Mouse (Mus musculus): ENCODE data around the gene Psmc4.

Gene Psmc4

DNA sequence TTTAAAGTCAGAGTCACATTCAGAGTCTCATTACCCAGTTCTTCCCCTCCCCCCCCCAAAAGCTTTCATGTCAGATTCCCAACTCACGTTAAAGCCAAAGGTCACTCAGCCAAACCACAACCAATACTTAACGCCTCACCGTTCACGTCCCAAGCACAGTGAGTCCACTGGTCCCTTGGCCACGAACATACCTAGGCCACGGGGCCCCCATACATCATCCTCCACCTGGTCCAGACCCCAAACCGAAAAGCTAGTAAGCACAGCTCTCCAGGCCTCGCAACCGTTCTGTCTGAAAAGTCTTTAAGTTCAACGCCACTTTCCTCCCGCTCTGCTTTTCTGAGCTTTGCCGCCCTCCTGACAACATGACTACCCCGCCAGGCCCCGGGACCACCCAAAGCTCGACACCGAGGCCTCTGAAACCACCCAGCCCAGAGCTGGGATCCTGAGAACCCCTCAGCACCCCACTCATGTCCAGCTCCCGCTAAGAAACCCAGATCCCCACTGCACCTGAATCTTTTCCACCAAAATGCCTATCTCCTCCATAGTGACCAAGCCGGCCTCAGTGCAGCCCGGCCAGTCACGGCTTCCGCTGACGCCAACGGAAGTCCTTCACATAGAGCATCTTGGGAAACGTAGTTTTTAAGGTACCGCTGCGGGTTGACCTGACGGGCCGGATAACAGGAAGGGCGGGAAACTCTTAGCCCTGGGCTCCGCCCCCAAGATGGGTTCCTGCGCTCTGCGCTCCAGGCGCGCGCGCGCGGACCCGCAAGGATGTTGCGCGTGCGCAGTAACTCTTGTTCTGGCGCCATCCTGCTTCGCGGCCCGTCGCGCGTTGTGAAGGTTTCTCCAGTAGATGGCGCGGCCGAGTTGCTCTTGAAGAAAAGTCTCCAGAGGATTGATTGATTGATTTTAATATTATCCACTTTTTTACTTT, at the start of gene Psmc4:
TSS of gene Psmc4 (minus strand) at position 626 of the 934 bp plus-strand sequence.
- DNase-seq = peak; percentile 98 to 99

DNA sequence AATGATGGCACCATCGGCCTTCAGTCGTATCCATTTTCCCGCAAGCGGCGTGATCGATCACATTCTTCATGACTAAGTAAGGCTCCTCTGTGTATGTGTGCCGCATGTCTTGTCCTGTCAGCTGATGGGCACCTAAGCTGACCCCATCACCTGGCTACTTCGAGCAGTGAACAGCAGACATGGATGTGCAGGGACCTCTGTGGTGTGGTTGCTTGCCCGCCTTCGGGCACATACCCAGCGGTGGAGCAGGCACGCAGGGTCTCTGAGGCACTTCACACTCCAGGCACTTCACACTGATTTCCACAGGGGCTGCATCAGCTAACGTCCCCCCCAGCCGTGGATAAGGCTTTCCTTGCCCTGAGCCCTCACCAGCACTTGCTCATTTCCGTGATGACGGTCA, 49.2 kb upstream of the Psmc4 start:
- DNase-seq = peak in 1 of 2 experiments; percentile 14

DNA sequence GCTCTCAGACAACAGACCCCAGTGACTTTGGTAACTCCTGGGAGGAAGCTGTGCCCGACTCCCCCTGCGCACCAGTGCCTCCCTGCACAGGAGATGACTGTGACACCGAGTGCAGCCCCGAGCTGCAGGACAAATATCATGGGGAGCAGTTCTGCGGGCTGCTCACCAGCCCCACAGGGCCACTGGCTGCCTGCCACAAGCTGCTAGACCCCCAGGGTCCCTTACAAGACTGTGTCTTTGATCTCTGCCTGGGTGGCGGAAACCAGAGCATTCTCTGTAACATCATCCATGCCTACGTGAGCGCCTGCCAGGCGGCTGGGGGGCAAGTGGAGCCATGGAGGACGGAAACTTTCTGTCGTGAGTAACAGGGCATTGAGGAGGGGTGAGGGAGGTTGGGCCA, 43.6 kb upstream of the Psmc4 start:
- no peak for DNase-seq

DNA sequence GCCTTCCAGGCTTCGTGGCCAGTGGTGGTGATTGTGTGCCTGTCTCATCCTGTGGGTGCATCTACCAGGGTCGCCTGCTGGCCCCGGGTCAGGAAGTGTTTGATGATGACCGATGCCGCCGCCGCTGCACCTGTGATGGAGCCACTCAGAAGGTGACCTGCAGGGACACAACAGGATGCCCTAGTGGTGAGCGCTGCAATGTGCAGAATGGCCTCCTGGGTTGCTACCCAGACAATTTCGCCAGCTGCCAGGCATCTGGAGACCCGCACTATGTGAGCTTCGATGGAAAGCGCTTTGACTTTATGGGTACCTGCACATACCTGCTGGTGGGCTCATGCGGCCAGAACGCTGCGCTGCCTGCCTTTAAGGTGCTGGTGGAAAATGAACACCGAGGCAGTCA, 36.3 kb upstream of the Psmc4 start:
- DNase-seq = peak in 1 of 2 experiments; percentile 3

DNA sequence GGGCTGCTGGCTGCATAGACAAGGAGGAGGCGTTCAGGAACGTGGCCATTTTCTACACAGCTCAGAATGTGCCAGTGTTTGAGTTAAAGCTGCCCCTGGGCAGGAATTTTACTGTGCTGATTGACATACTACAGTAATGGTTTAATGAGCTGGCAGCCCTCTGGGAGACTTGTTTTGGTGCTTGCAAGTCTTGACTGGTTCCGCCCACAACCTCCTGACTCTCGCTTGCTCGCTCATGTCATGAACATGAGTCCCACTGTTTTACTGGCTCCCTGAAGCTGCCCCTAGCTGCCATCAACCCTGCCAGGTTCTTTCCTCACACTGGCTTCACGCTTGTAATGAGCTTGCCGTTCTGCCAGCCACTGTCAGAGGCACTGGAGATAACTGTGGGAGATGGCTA, 34.3 kb upstream of the Psmc4 start:
- DNase-seq = peak in 1 of 2 experiments; percentile 2

DNA sequence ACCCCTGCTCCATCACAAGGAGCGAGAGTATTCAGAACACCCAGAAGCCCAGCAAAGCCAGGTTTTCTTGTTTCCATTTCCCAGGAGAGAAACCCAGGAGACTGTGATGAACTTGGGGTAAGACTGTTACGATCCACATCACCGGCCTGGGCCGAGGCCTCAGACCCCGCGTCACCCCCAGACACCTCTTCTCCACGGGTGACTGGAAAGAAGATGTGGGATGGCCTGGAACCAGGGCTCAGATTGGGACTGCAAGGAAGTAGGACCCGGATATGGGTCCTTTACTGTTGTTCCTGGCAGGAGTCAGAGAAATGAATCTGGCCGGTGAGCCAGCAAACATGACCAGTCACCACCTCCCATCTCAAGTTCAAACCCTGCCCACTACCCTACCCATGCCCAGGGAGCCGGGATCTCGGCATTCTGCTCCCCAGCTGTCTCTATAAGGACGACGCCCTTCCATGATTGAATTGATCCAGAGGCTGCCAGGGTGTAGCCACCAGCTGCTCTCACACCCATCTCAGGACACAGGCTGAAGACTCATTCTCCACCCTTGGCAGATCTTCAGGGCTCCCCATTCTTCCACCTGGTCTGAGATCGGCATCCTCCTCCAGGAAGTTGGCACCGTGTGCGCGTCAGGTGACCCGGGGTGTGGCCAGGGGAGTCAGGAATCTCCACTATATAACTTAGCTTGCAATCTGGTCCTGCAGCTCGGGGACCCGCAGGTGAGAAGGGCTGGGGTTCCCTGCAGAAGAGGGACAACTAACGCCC, 20.8 kb upstream of the Psmc4 start, which contains the start of gene Fcgbp:
TSS of gene Fcgbp (plus strand) at position 706 of the 768 bp plus-strand sequence.
- no peak for DNase-seq

DNA sequence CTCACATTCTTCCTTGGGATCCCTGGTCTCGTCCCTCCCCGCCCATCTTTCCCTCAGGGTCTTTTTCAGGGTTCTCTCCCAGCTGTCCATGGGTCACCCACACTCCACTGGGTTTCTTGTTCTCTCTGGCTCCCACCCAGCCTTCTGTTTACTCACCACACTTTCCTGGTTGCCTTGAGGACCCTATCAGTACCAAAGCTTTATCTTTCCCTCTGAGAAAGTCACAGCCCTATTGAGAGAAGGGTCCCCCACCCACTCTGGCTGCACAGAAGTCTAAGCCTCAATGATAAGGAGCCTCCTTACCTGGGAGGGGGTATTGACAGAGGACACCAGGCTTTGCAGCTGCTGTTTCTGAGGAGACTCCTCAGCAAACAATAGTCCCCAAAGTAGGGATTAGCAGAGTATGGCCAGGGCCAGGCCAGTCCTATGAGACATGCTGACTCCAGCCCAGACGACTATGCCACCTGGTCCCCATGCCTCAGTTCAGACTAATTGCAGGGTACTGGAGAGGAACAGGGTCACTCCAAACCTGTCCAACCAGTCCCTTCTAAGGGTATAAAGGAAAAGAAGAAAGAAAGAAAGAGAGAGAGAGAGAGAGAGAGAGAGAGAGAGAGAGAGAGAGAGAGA, 19.8 kb upstream of the Psmc4 start:
- no peak for DNase-seq

DNA sequence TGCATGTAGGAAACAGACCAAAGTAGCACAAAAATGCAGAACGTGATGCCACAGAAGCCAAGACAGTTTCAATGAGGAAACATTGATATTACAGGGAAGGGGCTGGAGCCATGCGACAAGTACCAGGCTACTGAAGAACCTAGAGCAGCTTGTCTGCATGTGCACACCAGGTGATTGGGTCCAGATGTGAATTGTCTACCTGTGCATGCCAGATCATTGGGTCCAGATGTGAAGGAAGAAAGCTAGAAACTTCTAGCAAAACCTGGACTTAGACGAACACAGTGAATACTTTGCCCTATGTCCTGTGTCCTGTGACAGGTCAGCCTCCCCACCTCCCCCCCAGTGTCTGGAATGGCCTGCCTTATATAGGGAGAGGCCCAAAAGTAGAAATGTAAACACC, 18.8 kb upstream of the Psmc4 start:
- DNase-seq = no peak

DNA sequence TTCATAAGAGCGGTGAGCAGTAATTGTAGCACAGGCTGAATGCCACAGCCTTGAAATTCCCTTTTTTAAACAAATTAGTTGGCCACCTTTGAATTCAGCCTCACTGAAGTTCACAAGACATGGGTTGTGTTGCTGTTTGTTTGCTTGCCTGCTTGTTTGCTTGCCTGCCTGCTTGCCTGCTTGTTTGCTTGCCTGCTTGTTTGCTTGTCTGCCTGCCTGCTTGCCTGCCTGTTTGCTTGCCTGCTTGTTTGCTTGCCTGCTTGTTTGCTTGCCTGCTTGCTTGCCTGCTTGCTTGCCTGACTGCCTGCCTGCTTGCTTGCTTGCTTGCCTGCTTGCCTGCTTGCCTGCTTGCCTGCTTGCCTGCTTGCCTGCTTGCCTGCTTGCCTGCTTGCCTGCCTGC, 10.1 kb upstream of the Psmc4 start:
- no peak for DNase-seq

DNA sequence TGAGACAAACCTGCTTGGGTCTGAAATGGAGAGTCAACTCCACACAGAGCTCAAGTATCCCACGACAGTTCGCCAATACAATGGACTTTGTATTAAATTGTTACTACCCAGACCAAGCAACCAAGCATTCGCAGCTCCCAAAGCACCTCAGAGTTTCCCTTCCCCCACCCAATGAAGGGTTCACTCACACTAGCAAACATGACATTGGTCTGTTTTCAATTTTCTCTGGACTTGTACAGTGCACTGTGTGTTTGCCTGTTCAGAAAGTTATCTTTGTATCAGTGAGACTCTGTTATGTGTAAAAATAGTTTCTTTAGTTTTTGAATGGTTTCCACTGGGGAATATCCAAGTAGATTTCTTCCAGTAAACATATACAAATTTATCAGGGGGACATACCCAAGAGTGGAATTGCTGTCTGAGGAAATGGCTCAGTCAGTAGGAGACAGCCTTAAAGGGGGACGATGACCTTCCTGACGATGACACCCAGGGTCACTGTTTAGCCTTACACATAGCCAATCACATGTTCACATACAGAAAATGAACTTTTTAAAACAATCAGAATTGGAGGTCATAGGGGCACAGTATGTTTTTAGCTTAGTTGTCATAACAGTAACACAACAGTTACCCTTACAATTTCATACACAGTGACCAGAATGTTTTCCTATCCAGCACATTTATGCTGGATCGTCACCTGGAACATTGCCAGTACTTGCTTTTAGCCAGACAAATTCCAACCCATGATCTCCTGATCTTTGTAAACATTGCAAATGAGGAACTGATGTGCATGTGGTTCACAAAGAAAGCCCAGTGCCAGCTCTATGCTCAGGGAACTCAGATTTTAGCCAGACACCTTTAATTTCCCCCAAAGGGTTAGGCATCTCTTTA, 3.4 kb upstream of the Psmc4 start:
- DNase-seq = peak in 1 of 2 experiments; percentile 39

DNA sequence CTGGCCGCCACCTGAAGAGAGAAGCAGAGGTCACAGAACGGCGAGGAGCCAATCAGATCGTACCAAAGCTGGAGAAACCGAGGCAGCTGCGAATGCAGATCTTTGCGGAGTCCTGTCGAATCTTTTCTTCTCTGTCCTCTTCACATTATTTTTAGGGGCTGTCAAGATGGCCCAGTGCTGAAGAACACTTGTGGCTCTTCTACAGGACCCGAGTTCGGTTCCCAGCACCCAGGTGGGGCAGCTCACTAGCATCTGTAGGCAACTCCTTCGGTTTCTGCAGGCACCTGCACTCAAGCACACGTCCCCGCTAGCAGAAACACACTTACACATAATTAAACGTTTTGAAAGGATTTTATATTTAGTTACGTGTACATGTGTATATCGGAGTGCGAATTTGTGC, 683 bp upstream of the Psmc4 start:
- no peak for DNase-seq

DNA sequence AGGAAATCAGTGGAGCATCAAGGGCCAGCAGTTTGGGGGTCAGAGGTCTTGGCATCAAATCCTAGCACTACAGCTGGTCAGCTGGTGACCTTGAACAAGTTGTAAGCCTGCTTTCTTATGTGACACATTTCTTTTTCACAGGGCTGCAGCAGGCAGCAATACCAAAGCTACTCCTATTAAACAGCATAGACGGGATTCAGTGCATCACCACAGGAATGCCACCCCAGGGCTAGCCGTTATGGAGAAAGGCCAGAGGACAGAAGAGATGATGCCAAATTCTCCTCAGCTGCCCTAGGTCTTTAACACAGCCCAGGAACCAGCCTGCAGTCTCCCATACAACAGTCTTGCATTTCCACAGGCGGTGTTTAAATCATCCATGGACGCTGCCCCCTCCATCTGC, 5.4 kb downstream of the Psmc4 start:
- no peak for DNase-seq

DNA sequence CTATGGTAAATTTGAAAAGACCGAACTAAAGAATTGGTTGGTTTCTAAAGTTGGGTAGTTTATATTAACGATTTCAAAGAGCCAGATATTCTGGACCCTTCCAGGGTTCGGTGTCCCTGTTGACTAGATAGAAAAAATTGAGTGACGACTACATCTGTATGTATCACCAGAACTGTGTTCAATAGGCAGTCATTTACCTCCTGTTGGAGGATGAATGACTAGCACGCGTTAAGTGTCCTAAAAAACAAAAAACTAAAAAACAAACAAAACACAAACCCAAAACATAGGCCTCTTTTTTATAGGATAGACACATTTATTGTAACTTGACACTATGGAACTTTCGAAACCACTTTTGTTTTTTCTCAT, 35.5 kb downstream of the Psmc4 start:
- no peak for DNase-seq

DNA sequence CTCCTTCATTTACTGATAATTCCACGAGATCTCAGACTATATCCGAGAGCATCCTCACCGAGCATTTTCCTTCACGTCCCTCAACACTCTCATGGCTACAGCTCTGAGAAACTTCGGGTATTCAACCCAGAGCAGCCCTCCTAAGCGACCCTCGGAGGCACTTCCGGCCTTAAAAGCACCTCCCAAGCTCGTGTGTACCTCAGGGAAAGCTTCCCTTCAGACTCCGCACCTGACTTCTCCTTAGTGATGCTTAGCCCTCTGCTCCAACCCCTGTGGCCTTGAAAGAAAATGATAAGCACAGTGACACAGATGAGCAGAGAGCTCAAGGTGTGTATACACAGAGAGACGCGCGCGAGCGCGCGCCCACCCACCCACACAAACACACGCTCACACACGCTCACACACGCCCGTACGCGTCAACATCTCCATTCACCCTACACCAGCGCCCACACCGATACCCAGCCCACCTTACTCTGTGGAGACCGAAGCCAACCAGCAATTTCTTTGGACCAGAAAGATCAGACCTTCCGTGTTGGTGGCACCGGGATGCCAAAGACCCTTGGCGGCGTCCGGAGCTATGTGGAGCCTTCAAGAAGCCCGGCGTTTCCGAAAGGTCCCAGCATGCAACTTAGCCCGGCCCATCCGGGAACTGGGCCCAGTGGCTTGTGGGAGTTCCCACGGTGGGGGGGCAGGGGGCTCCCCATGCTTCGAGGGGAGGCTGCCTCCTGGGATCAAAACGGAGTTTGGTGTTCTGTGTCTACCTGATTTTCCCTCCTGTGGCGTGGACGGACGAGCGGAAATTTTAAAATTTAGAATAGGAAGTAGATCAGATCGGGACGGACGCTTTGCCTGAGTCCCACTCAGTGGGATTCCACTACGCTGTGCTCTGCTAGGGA, 36.1 kb downstream of the Psmc4 start, which contains the start of gene Zfp850:
TSS of gene Zfp850 (minus strand) at position 567 of the 896 bp plus-strand sequence.
- DNase-seq = peak; percentile 81 to 84

DNA sequence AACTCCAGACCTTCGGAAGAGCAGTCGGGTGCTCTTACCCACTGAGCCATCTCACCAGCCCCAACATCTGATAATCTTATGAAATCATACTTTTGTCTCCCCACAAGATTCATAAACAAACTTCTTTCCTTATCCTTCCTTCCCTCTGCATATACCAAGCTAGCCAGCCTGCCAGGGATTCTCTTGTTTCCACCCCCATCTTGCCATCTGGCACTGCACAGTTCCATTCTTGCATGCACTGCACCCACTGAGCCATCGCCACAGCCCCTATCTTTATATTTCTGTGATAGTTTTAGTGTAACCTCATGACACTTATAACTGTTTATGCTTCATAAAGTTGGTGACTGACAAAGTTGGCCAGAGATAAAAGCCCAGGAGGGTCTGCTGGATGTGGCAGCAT, 39.6 kb downstream of the Psmc4 start:
- no peak for DNase-seq

All from lung, postnatal 4 days (tissue).